Comparison of ENCODE assay signal across 27 mouse cellular contexts in genomic region chr7:113841521-113841920, GRCm38 (mm10).
"Had no signal": no experiment of that assay in that cellular context is flagged by ENCODE, and none has a peak within 500 bp of the region (broad histone marks: within the 10 kb centered on the region; RNA-seq: fewer than 3 reads in every experiment).

No protein-coding gene starts in this region.

- H3K9ac ChIP-seq: embryonic facial prominence, embryonic 12.5 days; embryonic facial prominence, embryonic 13.5 days; embryonic facial prominence, embryonic 15.5 days; forebrain, embryonic 12.5 days; forebrain, embryonic 13.5 days; forebrain, embryonic 15.5 days; forebrain, postnatal 0 days had no signal

- H3K4me2 ChIP-seq: embryonic facial prominence, embryonic 12.5 days; embryonic facial prominence, embryonic 13.5 days; embryonic facial prominence, embryonic 15.5 days; forebrain, embryonic 12.5 days; forebrain, embryonic 13.5 days; forebrain, embryonic 15.5 days had no signal

- H3K27ac ChIP-seq: embryonic facial prominence, embryonic 10.5 days; embryonic facial prominence, embryonic 12.5 days; embryonic facial prominence, embryonic 13.5 days; embryonic facial prominence, embryonic 15.5 days; forebrain, embryonic 10.5 days; forebrain, embryonic 12.5 days; forebrain, embryonic 13.5 days; forebrain, embryonic 15.5 days; gastrocnemius, adult 2 months had no signal

- H3K4me3 ChIP-seq: embryonic facial prominence, embryonic 10.5 days; embryonic facial prominence, embryonic 12.5 days; embryonic facial prominence, embryonic 13.5 days; embryonic facial prominence, embryonic 15.5 days; erythroblast, embryonic 14.5 days; forebrain, embryonic 10.5 days; forebrain, embryonic 12.5 days; forebrain, embryonic 13.5 days; forebrain, embryonic 15.5 days; gastrocnemius, adult 2 months had no signal

- H3K27me3 ChIP-seq: embryonic facial prominence, embryonic 12.5 days; embryonic facial prominence, embryonic 13.5 days; embryonic facial prominence, embryonic 15.5 days; forebrain, embryonic 12.5 days; forebrain, embryonic 13.5 days; forebrain, embryonic 15.5 days had no signal

- H3K36me3 ChIP-seq: embryonic facial prominence, embryonic 10.5 days; embryonic facial prominence, embryonic 12.5 days; embryonic facial prominence, embryonic 13.5 days; embryonic facial prominence, embryonic 15.5 days; forebrain, embryonic 10.5 days; forebrain, embryonic 12.5 days; forebrain, embryonic 15.5 days had no signal

- ATAC-seq: forebrain, embryonic 13.5 days; forebrain, embryonic 14.5 days; forebrain, embryonic 15.5 days; forebrain, embryonic 16.5 days; forebrain, postnatal 0 days had no signal

- DNase-seq: cerebellum, adult 18-20 months; cerebellum, adult 2 months; cerebellum, adult 8-10 months; cerebellum, adult 9-10 months; cerebellum, adult 9-11 months; cerebellum, postnatal 10 days; cerebellum, postnatal 14 days; cerebellum, postnatal 25 days; cerebellum, postnatal 36 days; embryo, embryonic 11 days; forebrain, postnatal 0 days; gastrocnemius, adult 2 months; gastrocnemius, postnatal 10 days; gastrocnemius, postnatal 14 days; gastrocnemius, postnatal 25 days; gastrocnemius, postnatal 36 days had no signal

- H3K9me3 ChIP-seq: embryonic facial prominence, embryonic 10.5 days; embryonic facial prominence, embryonic 12.5 days; embryonic facial prominence, embryonic 13.5 days; embryonic facial prominence, embryonic 15.5 days; forebrain, embryonic 10.5 days; forebrain, embryonic 12.5 days; forebrain, embryonic 13.5 days; forebrain, embryonic 15.5 days had no signal

- H3K4me1 ChIP-seq: forebrain, embryonic 15.5 days had no signal
